Mouse (Mus musculus) adrenal gland, adult 10 weeks (tissue): Measurements from ENCODE around the gene Gm43738. TPM values are rescaled to one million over a fixed set of nuclear protein-coding genes. Genes with fewer than 3 reads are reported as not detected.

Experiments
- polyA plus RNA-seq: library from polyadenylated mRNA; stranded (reverse); fragments of 350-450 nt; fragmentation: Illumina TruSeq; extraction: RNeasy Lipid Tissue Mini Kit (QIAGEN cat#74804); gene quantifications from one replicate; pipeline ENCODE4 v1.2.3, GENCODE M21; 2014; ENCODE audit warnings: low read depth, low replicate concordance

Gene Gm43738
- polyA plus RNA-seq: not detected

GRCm38 (mm10) chr3:89100811-89101210 lies at the start of gene Gm43738:
Gene Gm43738, minus strand, starts transcription at chr3:89101099.

GRCm38 (mm10) chr3:89135958-89136357 lies 35.1 kb upstream of the Gm43738 start, which contains the start of gene Pklr:
Gene Pklr, plus strand, starts transcription at chr3:89136142.

GRCm38 (mm10) chr3:89101812-89102494 lies 1.1 kb upstream of the Gm43738 start, which contains the start of gene Fdps:
Gene Fdps, minus strand, starts transcription at chr3:89101959.

GRCm38 (mm10) chr3:89093175-89093574 lies 7.7 kb downstream of the Gm43738 start, which contains the start of gene Rusc1:
Gene Rusc1, minus strand, starts transcription at chr3:89093311.

Other genes starting within 250 kb of the Gm43738 start
- gene Msto1, start 187.1 kb downstream of the Gm43738 start, polyA plus RNA-seq: 1.9 TPM
- gene Ash1l, start 150.5 kb downstream of the Gm43738 start, polyA plus RNA-seq: 63.3 TPM
- 114 TPM for gene Dap3, start 149.9 kb downstream of the Gm43738 start, polyA plus RNA-seq
- 9.4 TPM for gene Rusc1, start 7.8 kb downstream of the Gm43738 start, polyA plus RNA-seq
- gene Fdps, start 860 bp upstream of the Gm43738 start, polyA plus RNA-seq: 43.8 TPM
- not detected for gene Pklr, start 35.0 kb upstream of the Gm43738 start, polyA plus RNA-seq
- 0.76 TPM for gene Hcn3, start 59.1 kb upstream of the Gm43738 start, polyA plus RNA-seq
- 15.3 TPM for gene Clk2, start 63.7 kb upstream of the Gm43738 start, polyA plus RNA-seq
- 15.5 TPM for gene Scamp3, start 76.4 kb upstream of the Gm43738 start, polyA plus RNA-seq
- gene Fam189b, start 82.0 kb upstream of the Gm43738 start, polyA plus RNA-seq: 0.47 TPM
- 13.1 TPM for gene Gba, start 101.8 kb upstream of the Gm43738 start, polyA plus RNA-seq
- 0.82 TPM for gene Thbs3, start 114.1 kb upstream of the Gm43738 start, polyA plus RNA-seq
- gene Mtx1, start 126.0 kb upstream of the Gm43738 start, polyA plus RNA-seq: 38.5 TPM
- gene Muc1, start 128.0 kb upstream of the Gm43738 start, polyA plus RNA-seq: not detected
- 37.0 TPM for gene Krtcap2, start 144.9 kb upstream of the Gm43738 start, polyA plus RNA-seq
- gene Trim46, start 145.2 kb upstream of the Gm43738 start, polyA plus RNA-seq: not detected
- not detected for gene Dpm3, start 158.3 kb upstream of the Gm43738 start, polyA plus RNA-seq
- 16.9 TPM for gene Slc50a1, start 169.5 kb upstream of the Gm43738 start, polyA plus RNA-seq
- 2.7 TPM for gene Efna1, start 180.0 kb upstream of the Gm43738 start, polyA plus RNA-seq
- gene Efna3, start 221.9 kb upstream of the Gm43738 start, polyA plus RNA-seq: not detected
- gene Efna4, start 236.9 kb upstream of the Gm43738 start, polyA plus RNA-seq: not detected
- gene Adam15, start 248.9 kb upstream of the Gm43738 start, polyA plus RNA-seq: 12.9 TPM